Comparison of ENCODE assay signal across 30 mouse cellular contexts in genomic region chr4:139048518-139048917, GRCm38 (mm10). TPM values are rescaled to one million over a fixed set of nuclear protein-coding genes. Genes with fewer than 3 reads are reported as not detected.
DNase-seq lines count a peak whose midpoint lies in the region; TF ChIP-seq lines count a peak whose summit lies in the region.
"Had no signal": no experiment of that assay in that cellular context is flagged by ENCODE, and none has a peak within 500 bp of the region (broad histone marks: within the 10 kb centered on the region; RNA-seq: fewer than 3 reads in every experiment).

No protein-coding gene starts in this region.

- intact Hi-C loops in left cerebral cortex, postnatal 4 days (cut with DNase I), result no loop called here

- no peaks in the 10 kb centered on the region for H3K27me3 ChIP-seq in cerebellum, adult 2 months (ENCODE audit: control insufficient read depth, insufficient read depth, low read length)
- H3K27me3 ChIP-seq: intestine, embryonic 15.5 days had no signal

- peak; percentile 60 to 71 for DNase-seq in frontal cortex, adult 2 months (ENCODE audit: extremely low spot score in 1 of 2, low spot score in 1 of 2)
- DNase-seq in frontal cortex, postnatal 14 days (ENCODE audit: low spot score in 2 of 2), result no peak
- peak; percentile 35 to 66 for DNase-seq in left cerebral cortex, adult 18-20 months (ENCODE audit: low spot score in 2 of 2)
- no peak for DNase-seq in left cerebral cortex, postnatal 4 days
- DNase-seq in right cerebral cortex, postnatal 10 days (ENCODE audit: low spot score in 2 of 2), result peak; percentile 58 to 62
- DNase-seq in right cerebral cortex, adult 2 months (ENCODE audit: low spot score in 2 of 2), result no peak
- peak; percentile 61 for DNase-seq in telencephalon, adult 2 months (ENCODE audit: low read depth, low spot score)
- no peak for DNase-seq in cerebellum, adult 2 months
- DNase-seq: adrenal gland, adult 2 months; adrenal gland, postnatal 14 days; cerebellum, adult 11-12 months; cerebellum, adult 9-10 months; cerebellum, postnatal 14 days; gastrocnemius, postnatal 10 days; gastrocnemius, postnatal 36 days; heart, adult 2 months; heart, postnatal 14 days; heart, postnatal 4 days had no signal

- no peak for TF ChIP-seq POLR2A in cerebellum, adult 2 months (IDR thresholded peaks at IDR 0.05; ENCODE audit: borderline replicate concordance, insufficient read depth, low read length)

- no peak overlapping the region for H3K27ac ChIP-seq in cerebellum, adult 2 months (ENCODE audit: insufficient read depth, low read length)
- H3K27ac ChIP-seq: forebrain, embryonic 10.5 days; heart, adult 2 months; heart, embryonic 10.5 days; heart, embryonic 13.5 days; hindbrain, embryonic 15.5 days; intestine, embryonic 15.5 days had no signal

- no peaks in the 10 kb centered on the region; the same call in 1 of the 2 replicates for H3K4me1 ChIP-seq in cerebellum, adult 2 months (ENCODE audit: control insufficient read depth, insufficient read depth, low read length)
- H3K4me1 ChIP-seq: heart, embryonic 10.5 days; heart, embryonic 13.5 days; intestine, embryonic 15.5 days had no signal

- 65% methylated on average over 6 of the region's 6 CpGs for WGBS in cerebellum, adult 2 months

- no peak for TF ChIP-seq CTCF in cerebellum, adult 2 months (IDR thresholded peaks at IDR 0.05; ENCODE audit: borderline replicate concordance, insufficient read depth, low read depth, low read length)

- H3K4me3 ChIP-seq in cerebellum, adult 2 months (replicated peaks; ENCODE audit: insufficient read depth, low read depth, low read length), result no peak overlapping the region
- H3K4me3 ChIP-seq: forebrain, embryonic 10.5 days; heart, adult 2 months; heart, embryonic 10.5 days; heart, embryonic 13.5 days; hindbrain, embryonic 15.5 days; intestine, embryonic 15.5 days had no signal

RNA-seq across cellular contexts. Expression of gene Htr6, which starts 26.9 kb away (rescaled TPM):
- polyA plus RNA-seq in frontal cortex, adult 2 months (2012; rRNA removed), result 6.2 and 6.6 TPM in 2 replicates
- total RNA-seq in left cerebral cortex, adult 18-20 months (2021), result 1 to 10 TPM; 5.7 to 7.6 TPM
- 1 to 10 TPM; 4.1 to 5.1 TPM for total RNA-seq in left cerebral cortex, postnatal 4 days (2021)
- polyA plus RNA-seq in cerebellum, adult 2 months (2012; rRNA removed), result 1.1 and 1.2 TPM in 2 replicates
- total RNA-seq: adrenal gland, postnatal 14 days; gastrocnemius, adult 18-20 months; gastrocnemius, postnatal 10 days; gastrocnemius, postnatal 36 days; granulocyte monocyte progenitor cell, adult 5-6 weeks; heart, adult 2 months; heart, postnatal 14 days; heart, postnatal 4 days had no signal
- polyA plus RNA-seq: CD4-positive, CD25-positive, alpha-beta regulatory T cell, adult 4 months; embryonic facial prominence, embryonic 14.5 days; heart, adult 2 months; heart, embryonic 10.5 days; heart, embryonic 13.5 days; heart, embryonic 16.5 days; hindbrain, embryonic 11.5 days had no signal

RNA-seq across cellular contexts. Expression of gene Nbl1, which starts 44.3 kb away (rescaled TPM):
- 78.9 and 79.7 TPM in 2 replicates for polyA plus RNA-seq in frontal cortex, adult 2 months (2012; rRNA removed)
- 10 to 100 TPM; 62.6 to 66.6 TPM for total RNA-seq in left cerebral cortex, adult 18-20 months (2021)
- 10 to 100 TPM; 32.8 to 38.3 TPM for total RNA-seq in left cerebral cortex, postnatal 4 days (2021)
- 55.0 and 63.1 TPM in 2 replicates for polyA plus RNA-seq in cerebellum, adult 2 months (2012; rRNA removed)
- total RNA-seq: granulocyte monocyte progenitor cell, adult 5-6 weeks; MEL had no signal

Comparison
In these comparisons a context has a peak if more than half of its experiments do, and no peak if none do; other contexts are left out.
1. DNase-seq: peak in frontal cortex, adult 2 months (2 of 2), left cerebral cortex, adult 18-20 months (2 of 2), right cerebral cortex, postnatal 10 days (2 of 2) and telencephalon, adult 2 months (single experiment); none in frontal cortex, postnatal 14 days (0 of 2), left cerebral cortex, postnatal 4 days (single experiment), right cerebral cortex, adult 2 months (0 of 2) and cerebellum, adult 2 months (0 of 2).